Mouse (Mus musculus): ENCODE results near the gene Serp2.

DNA sequence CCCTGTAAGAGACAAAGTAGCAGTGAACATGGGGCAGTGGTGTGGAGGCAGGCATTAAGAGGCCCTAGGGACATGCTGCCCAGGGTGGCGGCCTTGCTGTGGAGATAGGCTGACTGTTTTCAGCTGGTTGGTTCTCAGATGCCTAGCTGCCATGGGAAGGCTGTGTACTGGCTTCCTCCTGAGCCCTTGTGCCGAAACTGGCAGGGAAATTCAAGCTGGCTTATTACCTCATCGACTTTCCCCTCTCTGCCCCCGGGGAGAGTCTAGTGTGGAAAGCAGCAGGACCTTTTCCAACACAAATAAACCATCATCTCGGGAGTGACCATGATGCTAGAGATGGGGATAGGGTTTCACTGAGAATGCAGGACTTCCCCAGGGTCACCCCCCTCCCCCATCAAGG lies 28.0 kb downstream of the Serp2 start:
- TF ChIP-seq POLR2A (IDR thresholded peaks at IDR 0.05; ENCODE audit: borderline replicate concordance, low read depth, low read length) (no peak), CTCF (IDR thresholded peaks at IDR 0.05; ENCODE audit: low read depth, low read length) (no peak)
